Mouse (Mus musculus): ENCODE results near the gene Rfx5.

Gene Rfx5

DNA sequence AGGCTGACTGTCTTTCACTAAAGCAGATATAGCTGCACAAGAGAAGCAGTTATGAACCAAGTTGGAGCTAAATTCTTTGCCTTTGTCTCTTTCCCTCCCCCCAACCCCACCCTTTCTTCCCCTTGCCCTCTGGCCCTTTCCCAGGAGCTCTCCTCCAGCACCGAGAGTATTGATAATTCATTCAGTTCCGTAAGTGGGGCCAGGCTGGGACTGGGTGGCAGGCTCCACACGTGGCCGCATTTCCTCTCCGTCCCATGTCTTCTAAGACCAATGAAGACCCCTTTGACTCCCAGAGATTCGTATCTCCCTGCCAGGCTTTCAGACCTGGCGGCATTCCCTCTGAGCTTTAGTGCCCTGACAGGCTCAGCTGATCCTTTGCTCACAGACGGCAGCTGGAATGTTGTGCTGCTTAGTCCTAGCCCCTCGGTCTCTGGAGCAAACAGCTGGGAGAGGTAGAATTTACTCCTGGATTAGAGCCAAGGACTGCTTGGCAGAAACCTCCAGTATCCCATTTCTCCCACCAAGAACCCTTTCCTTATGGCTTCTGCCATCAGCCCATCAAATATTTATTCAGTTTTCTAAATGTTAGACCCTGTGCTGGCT, 35.4 kb downstream of the Rfx5 start:
- CTCF ChIA-PET: no interaction called here

DNA sequence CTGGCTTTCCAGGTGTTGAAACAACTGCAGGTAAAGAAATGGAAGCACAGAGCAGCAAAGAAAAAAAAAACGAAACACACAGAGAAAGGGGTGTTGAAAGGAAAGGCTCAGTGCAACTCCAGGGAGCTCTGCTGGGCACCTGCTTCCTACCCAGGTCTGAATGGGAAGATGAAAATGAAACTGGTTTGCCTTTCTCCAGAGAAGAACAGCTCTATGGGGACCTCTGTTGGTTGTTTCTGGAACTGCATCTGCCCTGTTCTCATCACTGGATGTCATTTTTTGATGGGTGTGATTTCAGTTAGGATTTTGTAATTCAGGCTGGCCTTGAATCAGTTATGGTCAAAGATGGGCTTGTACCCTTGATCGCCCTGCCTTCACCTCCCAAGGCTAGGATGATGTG, 43.1 kb downstream of the Rfx5 start:
- CTCF ChIA-PET: interaction anchor here (0.8 to 2.5 kb wide), 2 partner anchors 23 to 49 kb away, joined by 4 to 9 read pairs; partner anchors contain the start of gene Pi4kb

DNA sequence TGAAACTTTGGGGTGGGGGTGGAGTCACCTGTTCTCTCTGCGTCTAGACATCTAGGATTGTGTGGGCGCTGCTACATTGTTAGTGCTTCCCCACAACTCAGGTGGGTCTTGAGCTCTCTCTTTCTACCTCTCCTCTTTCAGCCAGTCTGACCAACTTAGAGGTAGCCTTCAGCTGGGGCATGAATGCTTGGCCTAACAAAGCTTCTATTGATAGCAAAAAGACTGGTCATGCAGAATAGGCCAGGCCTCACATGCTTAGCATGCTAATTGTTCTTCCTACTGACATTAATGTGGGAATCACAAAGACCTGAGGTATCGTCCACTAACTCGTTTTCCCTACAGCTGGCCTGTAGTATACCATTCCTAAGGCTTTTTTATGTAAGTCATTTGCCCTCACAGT, 48.7 kb downstream of the Rfx5 start:
- CTCF ChIA-PET: interaction anchor here (0.6 kb wide), 1 partner anchor 439 kb away, joined by 3 read pairs; no protein-coding TSS in a partner anchor

DNA sequence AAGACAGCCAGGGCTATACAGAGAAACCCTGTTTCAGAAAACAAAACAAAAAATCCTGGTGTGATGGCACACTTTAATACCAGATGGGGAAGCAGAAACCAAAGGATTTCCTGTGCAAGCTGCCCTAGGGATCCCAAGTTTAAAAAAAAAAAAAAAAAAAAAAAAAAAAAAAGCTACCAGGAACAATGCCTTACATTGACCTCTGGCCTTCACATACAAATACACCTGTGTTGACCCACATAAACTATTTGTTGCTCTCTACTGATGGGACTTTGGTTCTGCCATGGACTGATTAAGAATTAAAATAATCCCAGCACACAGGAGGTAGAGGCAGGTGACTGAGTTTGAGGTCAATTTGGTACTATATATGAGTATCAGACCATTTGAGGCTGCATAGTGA, 49.4 kb downstream of the Rfx5 start:
- CTCF ChIA-PET: interaction anchor here (0.6 kb wide), 1 partner anchor 438 kb away, joined by 3 read pairs; no protein-coding TSS in a partner anchor

DNA sequence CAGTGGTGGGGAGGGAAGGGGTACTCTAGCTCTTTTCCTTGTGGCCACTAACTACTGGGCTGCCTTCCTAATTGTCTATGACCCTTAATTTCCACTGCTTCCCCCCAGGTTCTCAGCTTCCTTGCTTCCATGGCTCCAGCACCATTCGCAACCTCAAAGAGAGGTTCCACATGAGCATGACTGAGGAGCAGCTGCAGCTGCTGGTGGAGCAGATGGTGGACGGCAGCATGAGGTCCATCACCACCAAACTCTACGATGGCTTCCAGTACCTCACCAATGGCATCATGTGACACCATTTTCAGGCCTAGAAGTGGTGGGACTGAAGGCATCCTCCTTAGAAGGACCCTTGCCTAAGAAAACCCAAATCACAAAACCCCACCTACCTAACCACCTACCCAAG, 51.8 kb downstream of the Rfx5 start:
- CTCF ChIA-PET: no interaction called here

DNA sequence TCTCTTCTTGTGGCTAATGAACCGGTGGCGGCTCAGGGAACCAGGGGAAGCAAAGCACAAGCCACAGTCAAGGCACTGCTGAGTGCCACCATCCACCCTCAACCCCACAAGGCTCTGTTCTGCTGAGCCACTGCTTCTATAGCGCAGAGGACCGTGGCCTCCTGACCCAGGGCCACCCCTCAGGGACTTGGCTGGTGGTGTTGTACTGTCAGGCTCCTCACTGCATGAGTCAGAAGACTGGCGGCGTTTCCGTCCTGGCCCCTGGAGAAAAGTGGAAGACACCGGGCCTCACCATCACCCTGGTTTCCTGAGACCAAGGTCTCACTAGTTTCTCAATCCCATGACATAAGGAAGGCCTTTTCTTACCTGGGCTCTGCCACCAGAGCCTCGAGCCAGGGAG, 53.8 kb downstream of the Rfx5 start:
- CTCF ChIA-PET: no interaction called here

DNA sequence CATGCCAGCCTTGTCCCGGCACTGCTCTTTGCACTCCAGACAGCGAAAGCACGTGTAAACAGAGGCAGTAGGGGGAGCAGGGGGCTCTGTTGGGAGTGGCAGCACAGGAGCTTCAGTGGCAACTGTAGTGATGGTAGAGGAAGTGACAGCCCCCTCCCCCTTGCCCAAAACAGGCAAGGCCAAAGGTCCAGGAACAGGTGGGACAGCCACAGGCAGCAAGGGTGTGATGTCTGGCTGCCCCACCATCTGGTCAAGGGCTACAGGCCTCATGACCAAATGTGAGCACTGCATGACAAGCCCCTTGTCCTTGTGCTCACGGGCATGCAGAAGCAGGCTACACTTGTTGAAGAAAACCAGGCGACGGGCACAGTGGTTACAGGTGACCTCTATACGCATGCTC, 56.5 kb downstream of the Rfx5 start:
- CTCF ChIA-PET: no interaction called here

Data from spleen, embryonic (tissue).